Mouse (Mus musculus) heart, postnatal 36 days (tissue): ENCODE results near the gene Spata31d1d. TPM values are rescaled to one million over a fixed set of nuclear protein-coding genes. Genes with fewer than 3 reads are reported as not detected.

Source experiments
- DNase-seq, 2 experiments: peaks; one replicate each; pipeline ENCODE4 v3.0.0; 2021 to 2022
- intact Hi-C: fragments of 180-260 bp; cut with DNase I; formaldehyde crosslinking; loops from one replicate; pipeline ENCODE4 v1.15.1; 2025
- total RNA-seq, 2 experiments: library from RNA; stranded (reverse); gene quantifications; 2 replicates each; pipeline ENCODE4 v1.2.3; 2021

Spata31d1d gene
- total RNA-seq, 2 experiments from 2014 or later, result not detected

- peak; percentile 15 to 37 for DNase-seq
Observed at GRCm38 (mm10) chr13:59688338-59688770, 43.2 kb downstream of the Spata31d1d start.

GRCm38 (mm10) chr13:59685236-59685635 is 46.3 kb downstream of the Spata31d1d start:
- intact Hi-C loops, result no loop called here
- DNase-seq, result no peak

More at GRCm38 (mm10) chr13:59688338-59688770, 43.2 kb downstream of the Spata31d1d start:
- intact Hi-C loops, result no loop called here

GRCm38 (mm10) chr13:59682629-59683028 is 48.9 kb downstream of the Spata31d1d start:
- DNase-seq, result no peak
- intact Hi-C loops, result no loop called here

GRCm38 (mm10) chr13:59679908-59680307 is 51.6 kb downstream of the Spata31d1d start:
- intact Hi-C loops, result no loop called here

GRCm38 (mm10) chr13:59679306-59679705 is 52.2 kb downstream of the Spata31d1d start:
- intact Hi-C loops, result no loop called here
- DNase-seq, result no peak

More at GRCm38 (mm10) chr13:59679908-59680307, 51.6 kb downstream of the Spata31d1d start:
- no peak for DNase-seq

- no peak for DNase-seq
- intact Hi-C loops, result no loop called here
Observed at GRCm38 (mm10) chr13:59676316-59677229, 55.0 kb downstream of the Spata31d1d start.

Other genes with a start within 250 kb of the Spata31d1d start
- gene Agtpbp1, start 146.5 kb downstream of the Spata31d1d start, total RNA-seq, result 100 to 1,000 TPM; 171 to 184 TPM
- gene Naa35, start 146.5 kb downstream of the Spata31d1d start, total RNA-seq, result 10 to 100 TPM; 86.6 to 99.5 TPM
- 10 to 100 TPM; 14.8 to 15.4 TPM for gene Golm1, start 55.9 kb downstream of the Spata31d1d start, total RNA-seq
- gene 4921517D22Rik, start 37.6 kb downstream of the Spata31d1d start, total RNA-seq, result not detected
- gene Spata31d1a, start 21.4 kb downstream of the Spata31d1d start, total RNA-seq, result not detected
- gene Spata31d1b, start 19.5 kb downstream of the Spata31d1d start, total RNA-seq, result not detected
- gene 1700014D04Rik, start 15.0 kb upstream of the Spata31d1d start, total RNA-seq, result not detected
- gene Isca1, start 38.1 kb upstream of the Spata31d1d start, total RNA-seq, result 100 to 1,000 TPM; 215 to 228 TPM
- gene Gm49354, start 50.5 kb upstream of the Spata31d1d start, total RNA-seq, result not detected
- 10 to 100 TPM; 44.6 to 45.8 TPM for gene Tut7, start 91.4 kb upstream of the Spata31d1d start, total RNA-seq